Mouse (Mus musculus): ENCODE measurements at regions not wholly inside any gene's neighbourhood (a gene's known extent, or its start where the extent isn't known, plus 50 kb on each side); places are given as distances from the start of the nearest gene placed in this dataset.
"Not testable (repeated sequence)": the region's sequence is repeated elsewhere in the genome, so short reads cannot be mapped to it uniquely, and the experiment has no call there.

- no peak for DNase-seq (ENCODE audit: low spot score in 2 of 2)
Observed at GRCm38 (mm10) chr4:22833851-22834440, 345.8 kb upstream of the Pou3f2 start.

- no peak for DNase-seq (ENCODE audit: low spot score in 2 of 2)
Observed at GRCm38 (mm10) chr4:22803665-22804064, 315.5 kb upstream of the Pou3f2 start.

GRCm38 (mm10) chr4:22792826-22793225 is 304.7 kb upstream of the Pou3f2 start:
- no peak for DNase-seq (ENCODE audit: low spot score in 2 of 2)

GRCm38 (mm10) chr4:22787866-22788265 is 299.7 kb upstream of the Pou3f2 start:
- no peak for DNase-seq (ENCODE audit: low spot score in 2 of 2)

GRCm38 (mm10) chr4:22763026-22763425 is 274.9 kb upstream of the Pou3f2 start:
- DNase-seq (ENCODE audit: low spot score in 2 of 2): not testable (repeated sequence)
